Mouse (Mus musculus): ENCODE data around the gene Recql.

GRCm38 (mm10) chr6:142381615-142382014, 5.3 kb downstream of the Recql start:
- TF ChIP-seq ZNF384 (IDR thresholded peaks at IDR 0.05; ENCODE audit: low read depth, low read length) (no peak), CHD2 (IDR thresholded peaks at IDR 0.05; ENCODE audit: low read depth, low read length) (no peak), HCFC1 (IDR thresholded peaks at IDR 0.05; ENCODE audit: borderline replicate concordance, insufficient read depth, low read length) (no peak), ZC3H11A (IDR thresholded peaks at IDR 0.05; ENCODE audit: borderline replicate concordance, low read depth, low read length) (no peak), MAFK (IDR thresholded peaks at IDR 0.05; ENCODE audit: insufficient read depth, low read depth, low read length) (no peak)
